Mouse (Mus musculus) heart, adult 2 months (tissue): ENCODE data around the gene Ap4s1.

Experiments used
- EP300 ChIP-seq: fragments of 200-500 bp; IDR thresholded peaks from 2 replicates; pipeline ENCODE4 v1.6.1; 2011; ENCODE audit warnings: low read depth, low read length, control low read depth; ENCODE audit not compliant: insufficient read depth
- POLR2A ChIP-seq: fragments of 200-500 bp; IDR thresholded peaks from 2 replicates; pipeline ENCODE4 v1.6.1; 2011; ENCODE audit warnings: mild to moderate bottlenecking, low read depth, low read length, control low read depth; ENCODE audit not compliant: insufficient read depth

- TF ChIP-seq EP300 (no peak), POLR2A (no peak)
These were observed 45.5 kb downstream of the Ap4s1 start for GRCm38 (mm10) chr12:51736381-51736780.
